Mouse (Mus musculus): ENCODE data around the gene Mcl1.

The Mcl1 gene

GRCm38 (mm10) chr3:95658236-95658867 lies at the start of gene Mcl1:
Gene Mcl1 (plus strand): TSS chr3:95658788.
- DNase-seq = peak; percentile 94

- no peak for DNase-seq
Observed at GRCm38 (mm10) chr3:95609195-95609594, 49.4 kb upstream of the Mcl1 start.

- no peak for DNase-seq
Observed at GRCm38 (mm10) chr3:95613996-95614395, 44.6 kb upstream of the Mcl1 start.

- no peak for DNase-seq
Observed at GRCm38 (mm10) chr3:95618511-95618910, 40.1 kb upstream of the Mcl1 start.

- DNase-seq = no peak
Observed at GRCm38 (mm10) chr3:95621241-95621640, 37.3 kb upstream of the Mcl1 start.

- DNase-seq = peak; percentile 31
Observed at GRCm38 (mm10) chr3:95622421-95622820, 36.2 kb upstream of the Mcl1 start.

- DNase-seq = peak; percentile 48
Observed at GRCm38 (mm10) chr3:95623551-95623950, 35.0 kb upstream of the Mcl1 start.

- peak; percentile 55 for DNase-seq
Observed at GRCm38 (mm10) chr3:95623991-95624515, 34.5 kb upstream of the Mcl1 start.

GRCm38 (mm10) chr3:95624628-95625503 lies 33.7 kb upstream of the Mcl1 start, which contains the start of gene Ensa:
Gene Ensa (plus strand): TSS chr3:95624993.
- DNase-seq = peak; percentile 99

GRCm38 (mm10) chr3:95627763-95628162 lies 30.8 kb upstream of the Mcl1 start:
- no peak for DNase-seq

- peak; percentile 72 for DNase-seq
Observed at GRCm38 (mm10) chr3:95629755-95630154, 28.8 kb upstream of the Mcl1 start.

GRCm38 (mm10) chr3:95630856-95631255 lies 27.7 kb upstream of the Mcl1 start:
- DNase-seq = no peak

GRCm38 (mm10) chr3:95631304-95631703 lies 27.3 kb upstream of the Mcl1 start:
- DNase-seq = no peak

- DNase-seq = no peak
Observed at GRCm38 (mm10) chr3:95632648-95633588, 25.7 kb upstream of the Mcl1 start.

GRCm38 (mm10) chr3:95635636-95636035 lies 23.0 kb upstream of the Mcl1 start:
- DNase-seq = no peak

GRCm38 (mm10) chr3:95636072-95636471 lies 22.5 kb upstream of the Mcl1 start:
- no peak for DNase-seq

- DNase-seq = no peak
Observed at GRCm38 (mm10) chr3:95639694-95640093, 18.9 kb upstream of the Mcl1 start.

- DNase-seq = no peak
Observed at GRCm38 (mm10) chr3:95643097-95643496, 15.5 kb upstream of the Mcl1 start.

- no peak for DNase-seq
Observed at GRCm38 (mm10) chr3:95645313-95646235, 13.0 kb upstream of the Mcl1 start.

GRCm38 (mm10) chr3:95648016-95648415 lies 10.6 kb upstream of the Mcl1 start:
- DNase-seq = no peak

GRCm38 (mm10) chr3:95650276-95651032 lies 8.1 kb upstream of the Mcl1 start:
- DNase-seq = no peak

All from cerebellum, adult 9-11 months (tissue).